Mouse (Mus musculus) spleen, postnatal 36 days (tissue): Measurements from ENCODE around the gene Cep295nl.
"Not testable (repeated sequence)": the region's sequence is repeated elsewhere in the genome, so short reads cannot be mapped to it uniquely, and the experiment has no call there.

Experiments
- DNase-seq, 2 experiments: peaks; one replicate each; pipeline ENCODE4 v3.0.0; 2022; ENCODE audit warnings: low spot score in 2 of 2, mixed read lengths in 1 of 2

The Cep295nl gene

DNA sequence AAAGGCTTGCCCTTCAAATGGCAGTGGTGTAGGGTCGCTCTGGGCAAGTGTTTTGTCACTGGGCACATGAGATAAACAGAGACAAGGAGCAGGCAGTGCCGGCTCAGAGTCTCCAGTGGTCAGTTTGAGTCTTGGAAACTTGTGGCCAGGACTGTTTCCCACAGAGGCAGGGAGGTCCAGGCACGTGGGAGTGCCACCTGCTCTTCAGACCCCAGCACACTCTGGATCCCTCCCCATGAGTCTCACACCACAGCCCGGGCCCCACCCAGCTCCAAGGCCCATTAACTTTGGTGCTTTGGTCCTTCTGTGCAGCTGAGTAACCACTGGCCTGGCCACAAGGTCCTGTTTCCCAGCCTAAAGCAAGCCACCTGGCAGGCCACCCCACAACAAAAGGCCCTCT lies 20.3 kb downstream of the Cep295nl start:
- DNase-seq = no peak

DNA sequence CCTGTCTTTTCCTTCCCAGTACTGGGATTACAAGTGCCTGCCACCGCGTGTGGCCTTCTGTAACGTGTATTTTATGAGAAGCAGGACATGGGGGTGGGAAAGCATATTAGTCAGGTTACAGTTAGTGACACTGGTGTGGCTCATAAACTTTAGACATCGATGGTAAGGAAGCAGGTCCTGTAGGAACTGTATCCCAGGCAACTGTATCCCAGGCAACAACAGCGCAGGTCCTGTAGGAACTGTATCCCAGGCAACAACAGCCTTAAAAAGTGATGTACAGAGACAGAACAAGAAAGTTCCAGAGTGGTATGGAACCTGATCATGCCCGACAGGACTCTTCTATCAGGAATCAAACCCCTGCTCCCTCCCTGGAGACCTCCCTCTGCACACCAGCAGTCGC lies 20.8 kb downstream of the Cep295nl start:
- no peak for DNase-seq

DNA sequence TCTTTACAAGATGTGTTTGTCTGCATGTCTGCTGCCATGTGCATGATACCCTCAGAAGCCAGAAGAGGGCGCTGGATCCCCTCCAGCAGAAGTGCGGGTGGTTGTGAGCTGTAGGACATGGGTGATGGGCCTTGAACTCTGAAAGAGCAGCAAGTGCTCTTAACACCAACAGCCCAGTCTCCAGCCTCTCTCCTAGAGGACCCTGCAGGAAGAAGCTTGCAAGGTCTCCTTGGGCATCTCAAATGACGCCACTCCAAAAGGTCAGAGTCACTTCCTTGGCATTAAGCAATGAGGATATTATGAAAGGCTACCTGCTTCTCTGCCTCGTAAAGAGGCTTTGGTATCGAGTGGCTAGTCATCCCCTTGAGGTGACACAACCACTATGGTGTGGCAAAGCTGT lies 23.6 kb downstream of the Cep295nl start:
- DNase-seq = peak; percentile 39 to 52

DNA sequence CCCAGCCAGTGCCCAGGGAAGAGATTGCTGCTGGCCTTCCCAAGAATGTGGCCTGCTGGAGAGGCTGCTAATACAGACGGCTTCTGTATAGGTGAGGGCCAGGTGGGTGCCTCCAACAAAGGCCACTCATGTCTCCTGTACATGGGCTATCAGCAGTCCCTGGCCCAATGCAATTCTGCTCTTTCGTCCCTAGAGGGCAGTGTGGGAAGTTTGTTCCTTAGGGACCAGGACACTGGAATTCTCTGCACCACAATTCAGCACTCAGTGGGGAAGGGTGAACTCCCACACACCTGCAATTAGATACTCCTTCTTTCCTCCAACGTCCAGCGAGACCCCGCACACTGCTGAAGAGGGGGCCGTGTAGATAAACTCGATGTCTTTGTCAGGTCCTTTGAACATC lies 25.2 kb downstream of the Cep295nl start:
- peak in 1 of 2 experiments; percentile 21 for DNase-seq

DNA sequence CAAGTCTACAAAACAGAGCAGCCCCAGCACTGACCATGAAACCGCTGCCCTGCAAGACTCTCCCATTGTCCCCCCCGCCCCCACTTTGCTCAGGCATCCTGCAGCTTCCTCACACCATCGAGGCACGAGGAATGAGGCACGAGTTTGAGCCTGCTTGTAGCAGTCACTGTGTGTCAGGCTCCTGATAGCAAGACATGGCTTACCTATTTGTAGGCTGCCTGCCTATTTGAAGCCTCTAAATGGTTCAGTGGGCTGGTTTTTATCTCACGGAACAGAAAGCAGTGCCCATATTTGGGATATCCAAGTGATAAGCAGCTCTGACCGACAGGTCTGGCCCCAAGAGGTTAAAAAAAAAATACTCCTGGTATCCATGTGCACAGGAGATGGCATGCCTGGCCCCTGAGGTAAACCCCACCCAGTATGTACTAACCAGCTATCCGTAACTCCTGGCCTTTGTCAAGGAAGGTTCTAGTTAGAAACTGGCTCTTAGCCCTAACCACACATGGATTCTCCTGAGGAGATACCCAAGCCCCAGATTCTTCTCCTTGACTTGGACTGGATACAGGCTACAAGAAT lies 26.0 kb downstream of the Cep295nl start:
- DNase-seq = no peak

DNA sequence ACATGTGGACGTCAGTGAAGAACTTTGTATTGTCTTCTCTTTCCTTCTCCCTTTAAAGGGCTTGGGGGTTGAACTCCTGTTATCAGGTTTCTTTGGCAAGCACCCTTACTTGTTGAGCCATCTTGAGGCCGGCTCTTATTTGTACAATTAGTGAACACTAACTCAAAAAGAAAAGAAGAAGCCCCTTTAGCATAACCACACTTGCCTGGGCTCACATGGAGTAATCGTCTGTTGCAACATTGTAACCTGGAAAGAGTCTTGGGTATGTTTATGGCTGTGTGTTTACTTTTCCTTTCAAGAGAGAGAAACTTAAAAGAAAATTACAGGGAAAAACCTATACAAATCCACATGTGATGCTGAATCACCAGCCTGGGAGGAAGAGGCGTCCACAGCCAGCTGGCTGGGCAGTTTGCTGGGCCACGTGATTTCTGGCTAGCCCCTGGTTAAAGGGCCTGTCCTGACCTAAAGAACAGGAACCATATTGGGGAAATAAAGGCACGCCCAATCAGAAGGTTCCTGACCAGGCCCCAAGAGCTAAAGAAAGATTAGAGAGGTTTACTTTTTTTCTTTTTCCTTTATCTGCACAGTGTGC lies 30.1 kb downstream of the Cep295nl start:
- DNase-seq = no peak

DNA sequence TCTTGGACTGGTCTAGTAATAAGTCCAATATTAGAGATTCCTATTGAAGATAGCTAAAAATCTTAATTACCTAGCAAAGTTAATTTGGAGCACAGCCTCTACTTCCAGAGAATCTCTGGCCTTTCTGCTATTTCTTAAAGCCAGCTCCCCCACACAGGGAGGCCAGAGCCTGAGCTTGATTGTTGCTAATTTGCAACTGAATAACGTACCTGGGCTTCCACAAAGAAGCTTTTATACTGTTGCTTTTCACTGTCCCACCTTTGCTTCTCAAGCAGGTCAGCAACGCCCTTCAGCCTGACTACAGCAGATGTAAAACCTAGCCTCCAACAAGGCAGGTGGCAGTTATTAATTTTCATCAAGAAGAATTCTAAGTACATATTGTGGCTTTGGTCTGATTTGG lies 34.3 kb downstream of the Cep295nl start:
- DNase-seq = not testable (repeated sequence)

DNA sequence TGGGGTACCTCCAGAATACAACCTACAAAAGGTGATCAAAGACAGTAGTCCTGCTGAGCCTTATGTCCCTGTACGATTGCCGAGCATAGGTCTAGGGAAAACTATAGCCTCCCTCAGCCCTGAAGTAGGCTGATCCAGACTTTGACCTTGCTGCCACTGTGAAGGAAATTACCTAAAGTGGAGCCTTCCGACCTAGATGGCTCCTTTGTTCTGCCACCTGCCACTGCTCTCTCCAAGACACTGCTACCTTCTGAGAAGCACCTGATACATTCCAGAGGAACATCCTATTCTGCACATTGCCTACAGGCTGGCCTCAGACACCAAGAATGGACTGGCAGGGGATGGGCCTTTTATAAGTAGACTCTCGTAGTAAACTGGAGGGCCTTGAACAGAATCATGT lies 38.3 kb downstream of the Cep295nl start:
- DNase-seq = not testable (repeated sequence)

DNA sequence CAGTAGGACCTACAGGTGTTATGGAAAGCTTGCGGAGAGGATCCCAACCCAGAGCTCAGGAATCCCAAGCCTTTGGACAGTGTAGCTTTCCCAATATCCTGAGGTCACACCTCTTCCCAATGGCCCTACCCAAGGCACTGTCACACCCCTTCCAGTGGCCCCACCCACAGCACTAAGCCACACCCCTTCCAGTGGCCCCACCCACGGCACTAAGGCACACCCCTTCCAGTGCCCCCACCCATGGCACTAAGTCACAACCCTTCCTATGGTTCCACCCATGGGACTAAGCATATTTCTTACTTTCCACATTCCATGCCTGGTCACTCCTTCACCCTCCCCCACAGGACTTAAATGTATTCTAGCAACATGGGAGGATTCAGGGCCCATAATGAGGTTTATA lies 43.5 kb downstream of the Cep295nl start:
- no peak for DNase-seq

DNA sequence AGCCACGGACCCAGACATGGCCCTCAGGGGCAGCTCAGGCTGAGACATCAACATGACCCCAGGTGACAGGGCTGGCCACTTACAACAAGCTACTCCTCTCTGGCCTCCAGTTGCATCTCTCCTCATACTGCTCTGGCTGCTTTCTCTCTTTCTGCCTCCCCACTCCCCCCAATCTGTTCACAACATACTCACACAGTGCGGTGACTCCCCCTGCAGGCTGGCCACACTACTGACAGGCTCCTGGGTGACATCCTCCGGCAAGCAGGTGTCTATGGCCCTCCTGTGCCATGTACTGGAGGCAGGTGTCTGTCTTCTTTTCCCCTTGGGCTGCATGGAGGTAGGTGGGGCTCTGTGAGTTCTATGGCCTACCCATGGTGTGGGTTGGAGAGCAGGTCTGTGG lies 44.3 kb downstream of the Cep295nl start:
- DNase-seq = no peak

DNA sequence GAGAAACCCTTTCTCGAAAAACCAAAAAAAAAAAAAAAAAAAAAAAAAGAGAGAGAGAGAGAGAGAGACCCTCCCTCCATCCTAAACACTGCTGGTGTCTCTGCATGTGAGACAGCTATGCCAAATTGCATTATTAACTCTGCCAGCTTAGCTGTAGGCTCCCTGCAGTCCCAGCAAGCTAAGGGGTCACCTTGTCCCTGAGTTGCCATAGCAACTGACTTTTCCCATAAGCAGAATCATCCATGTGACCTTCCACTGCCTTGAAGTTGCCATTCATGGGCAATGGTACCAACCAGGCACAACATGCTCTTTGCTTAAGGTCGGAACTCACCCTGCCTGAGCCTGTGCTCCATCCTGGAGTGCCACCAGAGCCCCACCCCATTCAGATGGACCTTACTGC lies 47.3 kb downstream of the Cep295nl start:
- DNase-seq = no peak

DNA sequence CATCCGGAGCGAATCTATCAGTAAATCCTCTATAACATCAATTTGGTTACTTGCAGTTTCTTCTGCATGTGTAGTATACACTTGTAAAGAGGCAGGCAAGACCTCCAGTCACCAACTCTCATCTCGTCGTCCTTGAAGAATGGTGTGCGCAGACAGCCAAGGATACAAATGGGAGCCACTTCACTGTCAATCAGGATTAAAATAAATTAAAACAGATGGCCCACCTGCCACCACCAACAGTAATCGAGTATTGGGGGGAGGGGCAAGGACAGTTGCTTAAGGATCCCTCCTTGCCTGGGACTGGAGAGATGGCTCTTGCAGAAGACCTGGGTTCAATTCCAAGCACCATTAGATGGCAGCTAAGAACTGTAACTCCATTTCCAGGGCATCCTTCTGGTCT lies 49.6 kb downstream of the Cep295nl start:
- no peak for DNase-seq

DNA sequence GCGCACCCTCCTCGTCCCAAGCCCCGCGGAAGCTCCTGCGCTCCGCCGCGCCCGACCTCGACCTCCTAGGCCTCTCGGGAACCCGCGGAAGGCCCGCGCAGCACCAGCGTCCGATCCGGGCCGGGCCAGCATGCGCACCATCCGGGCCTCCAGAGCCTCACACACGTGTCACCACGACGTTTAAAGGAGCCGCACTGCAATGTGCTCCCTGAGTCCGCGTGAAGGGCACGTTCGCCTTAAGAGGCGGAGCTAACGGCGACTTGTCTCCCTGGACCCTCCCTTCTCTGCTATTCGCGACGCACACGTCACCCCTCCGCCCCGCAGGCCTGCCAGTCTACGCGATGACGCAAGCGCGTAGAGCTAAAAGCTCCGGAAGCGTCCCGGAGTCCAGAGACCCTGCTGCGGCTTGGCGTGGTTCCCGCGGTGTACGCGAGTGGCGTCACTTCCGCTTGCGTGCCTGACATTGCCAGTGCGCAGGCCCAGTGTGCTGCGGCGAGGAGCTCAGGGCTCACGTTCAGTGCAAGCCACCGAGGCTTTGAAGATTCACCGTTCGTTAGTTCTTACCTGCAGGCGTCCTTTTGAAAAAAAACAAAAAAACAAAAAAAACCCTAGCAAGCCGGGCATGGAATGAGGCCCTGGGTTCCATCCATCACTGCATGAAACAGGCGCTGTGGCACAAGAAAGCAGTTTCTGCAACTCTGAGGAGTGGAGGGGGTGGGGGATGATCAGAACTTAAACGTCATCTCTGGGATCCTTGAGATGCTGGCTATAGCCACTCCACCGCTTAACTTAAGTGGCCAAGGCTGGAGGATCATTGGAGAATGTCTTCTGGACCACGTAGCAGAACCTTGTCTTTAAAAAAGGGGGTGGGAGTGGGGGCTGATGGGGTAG lies 52.1 kb downstream of the Cep295nl start, which contains the start of gene Usp36:
TSS of gene Usp36 (minus strand) at position 246 of the 891 bp plus-strand sequence.
- peak; percentile 100 for DNase-seq

DNA sequence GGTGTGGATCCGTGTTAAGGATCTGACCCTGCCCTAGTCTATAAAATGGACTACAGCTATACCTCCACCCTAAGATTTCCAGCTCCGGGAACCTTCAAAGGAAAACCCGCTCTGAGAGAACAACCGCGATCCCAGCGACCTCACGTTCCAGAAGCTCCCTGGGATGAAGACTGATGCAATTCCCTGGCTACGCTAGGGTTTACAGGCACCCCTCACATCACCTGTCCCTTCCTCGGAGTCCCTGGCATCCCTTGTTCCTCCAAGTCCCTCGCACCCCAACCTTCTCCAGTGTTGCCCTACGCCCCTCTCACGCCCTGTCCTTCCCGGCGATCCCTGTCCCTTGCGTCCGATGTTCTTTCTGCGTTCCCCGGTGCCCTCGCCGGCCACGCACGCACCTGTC lies 52.7 kb downstream of the Cep295nl start:
- no peak for DNase-seq

DNA sequence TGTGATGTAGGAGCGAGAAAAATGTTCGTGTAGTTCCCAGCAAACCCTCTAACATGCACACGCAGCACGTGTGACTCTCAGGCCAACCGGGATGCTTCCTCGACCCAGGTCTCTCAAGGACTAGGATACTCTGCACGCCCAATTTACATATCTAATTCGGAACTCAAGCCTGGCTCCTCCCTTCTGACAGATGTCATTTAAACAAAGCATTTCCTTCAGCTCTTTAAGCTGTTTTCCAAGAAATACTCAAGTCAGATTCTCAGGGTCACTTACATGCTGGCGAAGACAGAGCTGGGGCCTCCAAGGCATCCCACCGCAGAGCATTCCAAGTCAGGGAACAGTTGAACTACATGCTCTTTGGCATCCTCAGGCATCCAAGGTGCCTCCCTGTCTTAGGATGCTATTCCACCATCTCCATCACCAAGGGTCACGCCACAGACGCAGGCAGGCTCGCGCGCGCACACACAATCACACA lies 53.2 kb downstream of the Cep295nl start:
- no peak for DNase-seq

DNA sequence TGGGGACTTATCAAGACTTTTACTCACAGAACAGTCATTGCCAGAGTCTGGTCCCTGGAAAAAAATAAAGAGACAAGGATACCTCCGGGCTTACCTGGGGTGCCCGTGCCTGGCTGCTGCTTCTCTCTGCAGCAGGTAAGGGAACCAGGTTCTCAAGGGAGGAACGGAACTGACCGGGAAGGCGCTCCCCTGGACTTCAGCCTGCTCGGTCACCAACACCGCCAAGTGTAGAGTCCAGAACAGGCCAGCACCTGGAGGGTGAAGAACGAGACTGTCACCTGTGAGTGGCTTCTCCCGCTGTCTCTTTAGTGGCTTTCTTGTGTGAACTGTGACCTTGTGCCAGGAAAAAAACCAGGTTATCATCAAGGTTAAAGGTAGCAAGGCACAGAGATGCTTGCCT lies 54.7 kb downstream of the Cep295nl start:
- DNase-seq = no peak

DNA sequence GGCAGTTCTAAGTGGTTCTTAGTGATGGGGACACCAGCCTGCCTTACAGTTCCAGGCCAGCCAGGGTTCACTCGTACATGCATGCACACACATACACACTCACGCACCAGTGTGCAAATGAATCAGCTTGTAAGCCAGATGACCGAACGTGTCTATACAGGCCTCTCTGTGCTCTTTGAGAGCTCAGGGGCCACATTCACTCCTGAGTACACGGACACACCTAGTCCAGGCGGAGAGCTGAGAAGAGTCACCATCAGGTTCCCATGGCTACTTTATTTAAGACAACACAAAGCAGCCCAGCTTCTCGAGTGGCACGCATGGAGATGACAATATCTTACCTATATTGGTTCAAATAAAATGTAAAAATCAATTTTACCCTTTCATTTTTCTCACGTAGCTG lies 55.9 kb downstream of the Cep295nl start:
- DNase-seq = no peak

DNA sequence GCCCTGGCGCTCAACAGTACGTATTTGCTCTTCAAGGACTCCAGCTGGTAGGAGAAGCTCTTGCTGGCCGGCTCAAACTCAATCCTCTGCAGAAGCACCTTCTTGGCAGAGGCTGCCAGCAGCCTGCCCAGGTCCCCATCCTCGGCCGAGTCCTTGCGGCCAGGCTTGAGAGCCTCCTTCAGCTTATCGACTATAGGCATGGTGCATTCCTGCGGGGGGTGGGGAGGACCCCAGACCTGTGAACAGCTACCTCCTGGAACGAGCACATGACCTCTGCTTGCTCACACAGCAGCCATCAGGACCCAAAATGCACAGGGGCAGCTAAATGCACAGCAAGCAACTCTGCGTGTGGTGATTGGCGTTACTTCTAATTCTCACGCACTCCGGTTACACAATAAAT lies 56.5 kb downstream of the Cep295nl start:
- no peak for DNase-seq
